Mouse (Mus musculus): ENCODE measurements at regions not wholly inside any gene's neighbourhood (a gene's known extent, or its start where the extent isn't known, plus 50 kb on each side); places are given as distances from the start of the nearest gene placed in this dataset.

GRCm38 (mm10) chr15:88360375-88361035, 239.6 kb upstream of the Zdhhc25 start:
- no peak for DNase-seq (ENCODE audit: extremely low read depth, insufficient read length, low spot score)

GRCm38 (mm10) chr15:88361351-88361750, 238.8 kb upstream of the Zdhhc25 start:
- no peak for DNase-seq (ENCODE audit: extremely low read depth, insufficient read length, low spot score)

GRCm38 (mm10) chr15:88362966-88363365, 237.1 kb upstream of the Zdhhc25 start:
- DNase-seq (ENCODE audit: extremely low read depth, insufficient read length, low spot score) = no peak

GRCm38 (mm10) chr15:88370366-88370765, 229.7 kb upstream of the Zdhhc25 start:
- no peak for DNase-seq (ENCODE audit: extremely low read depth, insufficient read length, low spot score)

- DNase-seq (ENCODE audit: extremely low read depth, insufficient read length, low spot score) = no peak
Measured at GRCm38 (mm10) chr15:88372039-88372438, 228.1 kb upstream of the Zdhhc25 start.

GRCm38 (mm10) chr15:88373923-88374322, 226.2 kb upstream of the Zdhhc25 start:
- DNase-seq (ENCODE audit: extremely low read depth, insufficient read length, low spot score) = no peak

- DNase-seq (ENCODE audit: extremely low read depth, insufficient read length, low spot score) = no peak
Measured at GRCm38 (mm10) chr15:88379342-88379741, 220.8 kb upstream of the Zdhhc25 start.

- DNase-seq (ENCODE audit: extremely low read depth, insufficient read length, low spot score) = no peak
Measured at GRCm38 (mm10) chr15:88379951-88380623, 220.0 kb upstream of the Zdhhc25 start.

GRCm38 (mm10) chr15:88381419-88381818, 218.7 kb upstream of the Zdhhc25 start:
- no peak for DNase-seq (ENCODE audit: extremely low read depth, insufficient read length, low spot score)

GRCm38 (mm10) chr15:88385943-88386342, 214.2 kb upstream of the Zdhhc25 start:
- DNase-seq (ENCODE audit: extremely low read depth, insufficient read length, low spot score) = no peak

- no peak for DNase-seq (ENCODE audit: extremely low read depth, insufficient read length, low spot score)
Measured at GRCm38 (mm10) chr15:88386711-88387110, 213.4 kb upstream of the Zdhhc25 start.

- no peak for DNase-seq (ENCODE audit: extremely low read depth, insufficient read length, low spot score)
Measured at GRCm38 (mm10) chr15:88391822-88392221, 208.3 kb upstream of the Zdhhc25 start.

GRCm38 (mm10) chr15:88399064-88399463, 201.0 kb upstream of the Zdhhc25 start:
- no peak for DNase-seq (ENCODE audit: extremely low read depth, insufficient read length, low spot score)

- no peak for DNase-seq (ENCODE audit: extremely low read depth, insufficient read length, low spot score)
Measured at GRCm38 (mm10) chr15:88399989-88400388, 200.1 kb upstream of the Zdhhc25 start.

GRCm38 (mm10) chr15:88400787-88401186, 199.3 kb upstream of the Zdhhc25 start:
- no peak for DNase-seq (ENCODE audit: extremely low read depth, insufficient read length, low spot score)

GRCm38 (mm10) chr15:88408461-88409379, 191.4 kb upstream of the Zdhhc25 start:
- DNase-seq (ENCODE audit: extremely low read depth, insufficient read length, low spot score) = no peak

- no peak for DNase-seq (ENCODE audit: extremely low read depth, insufficient read length, low spot score)
Measured at GRCm38 (mm10) chr15:88414206-88414605, 185.9 kb upstream of the Zdhhc25 start.

- no peak for DNase-seq (ENCODE audit: extremely low read depth, insufficient read length, low spot score)
Measured at GRCm38 (mm10) chr15:88418881-88419280, 181.2 kb upstream of the Zdhhc25 start.

GRCm38 (mm10) chr15:88428441-88428840, 171.7 kb upstream of the Zdhhc25 start:
- no peak for DNase-seq (ENCODE audit: extremely low read depth, insufficient read length, low spot score)

GRCm38 (mm10) chr15:88430941-88431340, 169.2 kb upstream of the Zdhhc25 start:
- DNase-seq (ENCODE audit: extremely low read depth, insufficient read length, low spot score) = no peak

- DNase-seq (ENCODE audit: extremely low read depth, insufficient read length, low spot score) = no peak
Measured at GRCm38 (mm10) chr15:88448272-88448671, 151.8 kb upstream of the Zdhhc25 start.

All from 3134 (cell line).